Mouse (Mus musculus) MEL (cell line): ENCODE measurements around the gene Dnaaf2. TPM values are rescaled to one million over a fixed set of nuclear protein-coding genes. Genes with fewer than 3 reads are reported as not detected.

Source experiments
- DNase-seq: peaks from one replicate; pipeline ENCODE4 v3.0.0; 2011; ENCODE audit warnings: low read depth, low spot score
- H3K27ac ChIP-seq: 2 replicates; pipeline ENCODE4 v1.5.1; 2012; ENCODE audit warnings: low read depth, mild to moderate bottlenecking, control low read depth, low read length, moderate library complexity; ENCODE audit not compliant: control insufficient read depth
- H3K27me3 ChIP-seq, 2 experiments: fragments of 150-350 bp in 1 of 2; sonication (generic) in 1 of 2; 2 replicates each; pipeline ENCODE4 v1.6.1; 2012; ENCODE audit warnings: low read length in 2 of 2, mild to moderate bottlenecking in 2 of 2, improper control_type of control experiment in 1 of 2, moderate library complexity in 1 of 2; ENCODE audit not compliant: insufficient read depth in 2 of 2, control insufficient read depth in 1 of 2
- H3K36me3 ChIP-seq, 2 experiments: 2 replicates each; pipeline ENCODE4 v1.6.1; 2012 to 2014; ENCODE audit warnings: low read length in 2 of 2, improper control_type of control experiment in 1 of 2, inconsistent platforms in 1 of 2, mild to moderate bottlenecking in 1 of 2; ENCODE audit not compliant: insufficient read depth in 2 of 2, control insufficient read depth in 1 of 2
- H3K4me1 ChIP-seq, 2 experiments: fragments of 150-350 bp in 1 of 2; sonication (generic) in 1 of 2; 2 replicates each; pipeline ENCODE4 v1.6.1; 2012; ENCODE audit warnings: low read length in 2 of 2, improper control_type of control experiment in 1 of 2, mild to moderate bottlenecking in 1 of 2; ENCODE audit not compliant: insufficient read depth in 2 of 2, control insufficient read depth in 1 of 2
- H3K4me3 ChIP-seq, 2 experiments: fragments of 150-350 bp in 1 of 2; sonication (generic) in 1 of 2; 2 replicates each; pipeline ENCODE4 v1.5.1; 2012; ENCODE audit warnings: low read depth in 2 of 2, low read length in 2 of 2, mild to moderate bottlenecking in 2 of 2, moderate library complexity in 2 of 2, control low read depth in 1 of 2, improper control_type of control experiment in 1 of 2; ENCODE audit not compliant: control insufficient read depth in 1 of 2, insufficient read depth in 1 of 2
- H3K79me2 ChIP-seq: 2 replicates; pipeline ENCODE4 v1.6.1; 2012; ENCODE audit warnings: mild to moderate bottlenecking, low read length, moderate library complexity; ENCODE audit not compliant: control insufficient read depth, poor library complexity, insufficient read depth
- H3K9ac ChIP-seq: 2 replicates; pipeline ENCODE4 v1.6.1; 2012; ENCODE audit warnings: low read depth, mild to moderate bottlenecking, control low read depth, low read length, moderate library complexity; ENCODE audit not compliant: control insufficient read depth, poor library complexity, severe bottlenecking
- H3K9me3 ChIP-seq: fragments of 150-350 bp; sonication (generic); replicated peaks from 2 replicates; pipeline ENCODE4 v1.6.1; 2012; ENCODE audit warnings: mild to moderate bottlenecking, low read length, improper control_type of control experiment, moderate library complexity; ENCODE audit not compliant: insufficient read depth
- CHD1 ChIP-seq: IDR thresholded peaks from 2 replicates; pipeline ENCODE4 v1.6.1; 2012; ENCODE audit warnings: low read depth, mild to moderate bottlenecking, inconsistent platforms, low read length, improper control_type of control experiment
- HCFC1 ChIP-seq: IDR thresholded peaks from 2 replicates; pipeline ENCODE4 v1.6.1; 2012; ENCODE audit warnings: low read depth, mild to moderate bottlenecking, inconsistent platforms, low read length, improper control_type of control experiment, moderate library complexity
- JUND ChIP-seq: IDR thresholded peaks from 2 replicates; pipeline ENCODE4 v1.6.1; 2011; ENCODE audit warnings: low read depth, mild to moderate bottlenecking, improper control_type of control experiment, low read length
- KAT2A ChIP-seq: conservative IDR thresholded peaks from 2 replicates; pipeline ENCODE4 v1.6.1; 2012; ENCODE audit warnings: low read depth, low read length, improper control_type of control experiment, inconsistent platforms
- MAX ChIP-seq: IDR thresholded peaks from 2 replicates; pipeline ENCODE4 v1.6.1; 2011; ENCODE audit warnings: low read length, improper control_type of control experiment
- MAZ ChIP-seq: IDR thresholded peaks from 2 replicates; pipeline ENCODE4 v1.6.1; 2012; ENCODE audit warnings: low read depth, mild to moderate bottlenecking, inconsistent platforms, low read length, improper control_type of control experiment
- NELFE ChIP-seq: IDR thresholded peaks from 2 replicates; pipeline ENCODE4 v1.6.1; 2011; ENCODE audit warnings: low read depth, low read length, improper control_type of control experiment
- NRF1 ChIP-seq: IDR thresholded peaks from 2 replicates; pipeline ENCODE4 v1.6.1; 2014; ENCODE audit warnings: low read depth, mild to moderate bottlenecking, inconsistent platforms, low read length, improper control_type of control experiment, moderate library complexity; ENCODE audit not compliant: poor library complexity, insufficient read depth, severe bottlenecking
- POLR2AphosphoS2 ChIP-seq: IDR thresholded peaks from 2 replicates; pipeline ENCODE4 v1.6.1; 2011; ENCODE audit warnings: low read length, improper control_type of control experiment
- POLR2AphosphoS5 ChIP-seq: IDR thresholded peaks from 2 replicates; pipeline ENCODE4 v1.6.1; 2012; ENCODE audit warnings: low read depth, borderline replicate concordance, mild to moderate bottlenecking, inconsistent platforms, low read length, moderate library complexity, mixed read lengths
- RCOR1 ChIP-seq: IDR thresholded peaks from 2 replicates; pipeline ENCODE4 v1.6.1; 2012; ENCODE audit warnings: low read depth, mild to moderate bottlenecking, inconsistent platforms, low read length, improper control_type of control experiment
- TCF12 ChIP-seq: IDR thresholded peaks from 2 replicates; pipeline ENCODE4 v1.6.1; 2014; ENCODE audit warnings: low read depth, mild to moderate bottlenecking, inconsistent platforms, low read length, improper control_type of control experiment, moderate library complexity
- UBTF ChIP-seq: IDR thresholded peaks from 2 replicates; pipeline ENCODE4 v1.6.1; 2012; ENCODE audit warnings: low read depth, mild to moderate bottlenecking, inconsistent platforms, low read length, improper control_type of control experiment, moderate library complexity, borderline replicate concordance; ENCODE audit not compliant: insufficient read depth
- ZMIZ1 ChIP-seq: IDR thresholded peaks from 2 replicates; pipeline ENCODE4 v1.6.1; 2012; ENCODE audit warnings: low read depth, mild to moderate bottlenecking, inconsistent platforms, low read length, improper control_type of control experiment, moderate library complexity
- ZNF384 ChIP-seq: IDR thresholded peaks from 2 replicates; pipeline ENCODE4 v1.6.1; 2012; ENCODE audit warnings: low read depth, mild to moderate bottlenecking, inconsistent platforms, low read length, improper control_type of control experiment
- polyA plus RNA-seq, 2 experiments: library from polyadenylated mRNA; stranded (reverse) in 1 of 2; unstranded in 1 of 2; fragments of >175 nt in 1 of 2; fragments of >200 nt in 1 of 2; gene quantifications; 2 replicates each; pipeline versions ENCODE4 v1.2.1 to v1.2.4; 2012; ENCODE audit warnings: low replicate concordance in 2 of 2, low read depth in 1 of 2; ENCODE audit not compliant: insufficient read length in 2 of 2, insufficient read depth in 1 of 2, missing spikeins in 1 of 2
- total RNA-seq: library from RNA; depleted of rRNA; stranded (reverse); fragments of 300-350 nt; gene quantifications from 2 replicates; pipeline ENCODE4 v1.2.3, GENCODE M21; 2012

Gene Dnaaf2
- total and polyA plus RNA-seq, 3 experiments: 5.5 to 10.1 TPM; not detected in 1

DNA sequence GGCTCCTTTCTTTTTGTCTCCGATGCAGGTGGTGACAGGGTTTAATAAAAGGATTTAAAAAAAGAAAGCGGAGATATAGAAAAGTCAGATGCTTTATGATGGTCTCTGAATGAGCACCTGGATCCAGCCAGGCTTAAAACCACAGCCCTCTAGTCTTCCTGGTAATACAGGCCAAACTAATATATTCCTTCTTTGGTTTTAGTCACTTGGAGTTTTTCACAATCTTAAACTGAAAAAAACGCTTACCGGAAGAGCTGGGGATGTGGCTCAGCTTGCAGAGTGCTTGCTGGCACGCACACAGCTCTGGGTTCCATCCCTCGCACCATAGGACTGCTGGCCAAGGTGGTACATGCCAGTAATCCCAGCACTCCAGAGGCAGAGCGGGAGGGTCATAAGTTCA, 18.4 kb upstream of the Dnaaf2 start (continued):
- TF ChIP-seq POLR2AphosphoS5: no peak

DNA sequence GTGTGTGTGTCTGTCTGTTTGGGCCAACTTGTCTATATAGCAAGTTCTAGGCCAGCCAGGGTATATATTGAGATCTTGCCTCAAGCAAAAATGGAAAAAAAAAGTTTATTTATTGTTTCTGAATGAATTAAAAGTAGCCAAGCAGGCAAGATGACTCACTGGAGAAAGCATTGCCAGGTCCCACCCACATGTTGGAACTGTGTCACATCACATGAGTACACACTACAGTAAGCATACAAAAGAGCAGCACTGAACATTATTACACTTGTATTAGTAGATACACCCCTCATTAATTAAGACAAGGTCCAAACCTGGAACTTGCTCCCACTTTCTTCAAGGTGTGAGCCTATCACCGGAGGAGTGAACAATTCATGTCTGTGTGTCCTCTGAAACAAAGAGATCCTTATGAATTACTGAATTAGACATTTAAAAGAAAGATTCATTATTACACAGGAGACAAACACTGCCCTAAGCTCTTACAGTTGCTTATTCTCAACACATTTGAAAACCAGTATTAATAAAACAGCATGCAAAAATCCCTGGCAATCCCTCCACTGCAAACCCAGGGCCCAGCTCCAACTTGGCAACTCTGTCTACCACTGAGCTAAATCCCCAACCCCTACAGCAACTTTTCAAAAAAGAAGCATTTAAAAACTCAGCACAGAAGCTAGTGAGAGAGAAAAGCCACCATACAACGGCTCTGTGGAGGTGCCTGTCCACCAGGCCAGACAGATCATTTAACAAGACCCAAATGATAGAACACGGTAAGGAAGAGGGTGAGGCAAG, 17.0 kb upstream of the Dnaaf2 start:
- Histone ChIP-seq H3K9ac (no peak overlapping the region), H3K4me3 (no peak overlapping the region), H3K9me3 (no peaks in the 10 kb centered on the region), H3K36me3 (no peaks in the 10 kb centered on the region; a peak in 2 of 4 replicates), H3K27me3 (no peaks in the 10 kb centered on the region), H3K4me1 (no peaks in the 10 kb centered on the region), H3K27ac (no peak overlapping the region), H3K79me2 (no peaks in the 10 kb centered on the region)
- no peak for TF ChIP-seq ZNF384
- TF ChIP-seq UBTF: no peak
- no peak for TF ChIP-seq TCF12
- no peak for DNase-seq

DNA sequence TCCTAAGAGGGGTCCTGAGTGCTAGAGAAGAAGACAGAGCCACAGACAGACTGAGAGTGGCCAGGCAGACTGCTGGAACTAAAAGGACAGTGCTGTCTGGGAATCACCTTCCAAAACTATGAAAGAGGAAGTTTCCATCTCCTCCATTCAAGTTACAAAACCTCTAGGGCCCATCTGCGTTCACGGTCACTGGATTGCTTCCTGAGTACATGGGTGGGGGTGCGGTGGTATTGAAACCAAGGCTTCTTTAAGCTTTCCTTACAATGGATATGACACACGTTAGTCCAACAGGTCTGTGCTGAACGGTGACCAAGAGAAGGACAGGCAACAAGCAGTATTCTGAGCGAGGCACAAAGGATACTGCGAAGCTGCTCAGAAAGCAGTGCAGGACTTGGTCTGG, 16.2 kb upstream of the Dnaaf2 start:
- no peak for DNase-seq
- H3K27ac ChIP-seq: no peak overlapping the region
- H3K4me1 ChIP-seq: no peaks in the 10 kb centered on the region
- no peaks in the 10 kb centered on the region; a peak in 2 of 4 replicates for H3K36me3 ChIP-seq
- H3K4me3 ChIP-seq: no peak overlapping the region
- no peaks in the 10 kb centered on the region for H3K79me2 ChIP-seq
- H3K9me3 ChIP-seq: no peaks in the 10 kb centered on the region
- no peak overlapping the region for H3K9ac ChIP-seq
- no peaks in the 10 kb centered on the region for H3K27me3 ChIP-seq
- TF ChIP-seq KAT2A (no peak), RCOR1 (no peak), CHD1 (no peak), MAZ (no peak), POLR2AphosphoS2 (no peak), JUND (no peak), ZMIZ1 (no peak), NELFE (no peak), NRF1 (no peak), UBTF (no peak), MAX (no peak), HCFC1 (no peak)
